8 mouse cellular contexts compared by ENCODE assay signal in genomic region chr11:70214856-70215209, GRCm38 (mm10). TPM values are rescaled to one million over a fixed set of nuclear protein-coding genes. Genes with fewer than 3 reads are reported as not detected.
DNase-seq lines count a peak whose midpoint lies in the region; ATAC-seq and TF ChIP-seq lines count a peak whose summit lies in the region.

No protein-coding gene starts in this region.

- no peaks in the 10 kb centered on the region for H3K36me3 ChIP-seq in kidney, postnatal 0 days (ENCODE audit: insufficient read depth, low read length)
- 0 out of 2 replicates have a peak, but pooled peaks cover 8% of the 10 kb centered on the region for H3K36me3 ChIP-seq in embryonic facial prominence, embryonic 15.5 days
- peaks cover 4% of the 10 kb centered on the region; the same call in 1 of the 2 replicates for H3K36me3 ChIP-seq in intestine, postnatal 0 days (ENCODE audit: control insufficient read depth, insufficient read depth)
- no peaks in the 10 kb centered on the region for H3K36me3 ChIP-seq in neural tube, embryonic 14.5 days (ENCODE audit: control insufficient read depth, insufficient read depth, low read length)

- peaks cover 8% of the 10 kb centered on the region for H3K27me3 ChIP-seq in kidney, postnatal 0 days (ENCODE audit: insufficient read depth, low read length)
- H3K27me3 ChIP-seq in embryonic facial prominence, embryonic 15.5 days: peaks cover 58% of the 10 kb centered on the region
- H3K27me3 ChIP-seq in intestine, postnatal 0 days (replicated peaks; ENCODE audit: control insufficient read depth, insufficient read depth, low read length): peaks cover 15% of the 10 kb centered on the region
- peaks cover 34% of the 10 kb centered on the region for H3K27me3 ChIP-seq in neural tube, embryonic 14.5 days (ENCODE audit: control insufficient read depth, insufficient read depth, low read length)

- no peak overlapping the region for H3K27ac ChIP-seq in kidney, postnatal 0 days
- H3K27ac ChIP-seq in embryonic facial prominence, embryonic 15.5 days (replicated peaks): no peak overlapping the region
- H3K27ac ChIP-seq in intestine, postnatal 0 days (ENCODE audit: low read depth, low read length): no peak overlapping the region
- no peak overlapping the region for H3K27ac ChIP-seq in neural tube, embryonic 14.5 days (ENCODE audit: low read depth, low read length)

- 10% methylated on average over 18 of the region's 18 CpGs for WGBS in kidney, postnatal 0 days
- WGBS in embryonic facial prominence, embryonic 15.5 days: 5% methylated on average over 18 of the region's 18 CpGs
- WGBS in intestine, postnatal 0 days: 28% methylated on average over 17 of the region's 18 CpGs
- WGBS in neural tube, embryonic 14.5 days: 4% methylated on average over 18 of the region's 18 CpGs

- ATAC-seq in kidney, postnatal 0 days (replicated peaks; ENCODE audit: low FRiP score, low read depth): peak; percentile 15; the same call in 1 of the 2 replicates
- no peak for ATAC-seq in embryonic facial prominence, embryonic 15.5 days (ENCODE audit: insufficient number of reproducible peaks, low FRiP score, low TSS enrichment, low read depth)
- ATAC-seq in intestine, postnatal 0 days: no peak
- ATAC-seq in neural tube, embryonic 14.5 days (ENCODE audit: low read depth): no peak
- ATAC-seq in frontal cortex, adult (ENCODE audit: low TSS enrichment): no peak

- TF ChIP-seq CTCF in kidney, postnatal 0 days (IDR thresholded peaks at IDR 0.05; ENCODE audit: low read depth): no peak
- TF ChIP-seq CTCF in intestine, postnatal 0 days (IDR thresholded peaks at IDR 0.05; ENCODE audit: low read depth): no peak

- DNase-seq in kidney, postnatal 0 days (ENCODE audit: low spot score): no peak
- DNase-seq in kidney, adult 18-20 months: no peak
- no peak for DNase-seq in spleen, postnatal 4 days (ENCODE audit: low spot score in 2 of 2)
- no peak for DNase-seq in T-cell, adult 2 months (ENCODE audit: low spot score)

- H3K4me3 ChIP-seq in kidney, postnatal 0 days (replicated peaks; ENCODE audit: low read depth, low read length): peak overlapping the region; percentile 23
- H3K4me3 ChIP-seq in embryonic facial prominence, embryonic 15.5 days (replicated peaks): peak overlapping the region; percentile 40
- H3K4me3 ChIP-seq in intestine, postnatal 0 days (ENCODE audit: low read depth, low read length): peak overlapping the region; percentile 32; the same call in 1 of the 2 replicates
- peak overlapping the region; percentile 32; the same call in 1 of the 2 replicates for H3K4me3 ChIP-seq in neural tube, embryonic 14.5 days (ENCODE audit: low read depth, low read length)

- peaks cover 16% of the 10 kb centered on the region for H3K4me1 ChIP-seq in kidney, postnatal 0 days (replicated peaks; ENCODE audit: insufficient read depth, low read length)
- H3K4me1 ChIP-seq in embryonic facial prominence, embryonic 15.5 days: peaks cover 32% of the 10 kb centered on the region
- peaks cover 12% of the 10 kb centered on the region for H3K4me1 ChIP-seq in intestine, postnatal 0 days (replicated peaks; ENCODE audit: control insufficient read depth, insufficient read depth, low read length)
- peaks cover 26% of the 10 kb centered on the region for H3K4me1 ChIP-seq in neural tube, embryonic 14.5 days (ENCODE audit: control insufficient read depth, insufficient read depth, low read length)

- H3K9ac ChIP-seq in kidney, postnatal 0 days (ENCODE audit: low read depth, low read length): peak overlapping the region; percentile 48; the same call in 1 of the 2 replicates
- no peak overlapping the region for H3K9ac ChIP-seq in embryonic facial prominence, embryonic 15.5 days
- H3K9ac ChIP-seq in intestine, postnatal 0 days (ENCODE audit: low read depth, low read length): 0 out of 2 replicates have a peak overlapping the region, but pooled peaks have one; percentile 17
- H3K9ac ChIP-seq in neural tube, embryonic 14.5 days (replicated peaks; ENCODE audit: low read depth, low read length): no peak overlapping the region

- peak overlapping the region; percentile 50 for H3K4me2 ChIP-seq in kidney, postnatal 0 days (ENCODE audit: low read length)
- peak overlapping the region; percentile 77 for H3K4me2 ChIP-seq in embryonic facial prominence, embryonic 15.5 days (replicated peaks)
- H3K4me2 ChIP-seq in intestine, postnatal 0 days (replicated peaks; ENCODE audit: low read depth): peak overlapping the region; percentile 73
- peak overlapping the region; percentile 63; the same call in 1 of the 2 replicates for H3K4me2 ChIP-seq in neural tube, embryonic 14.5 days (ENCODE audit: low read depth, low read length)

- H3K9me3 ChIP-seq in kidney, postnatal 0 days (replicated peaks; ENCODE audit: low read length): no peaks in the 10 kb centered on the region
- H3K9me3 ChIP-seq in embryonic facial prominence, embryonic 15.5 days (replicated peaks): no peaks in the 10 kb centered on the region
- no peaks in the 10 kb centered on the region for H3K9me3 ChIP-seq in intestine, postnatal 0 days (ENCODE audit: control insufficient read depth)
- no peaks in the 10 kb centered on the region for H3K9me3 ChIP-seq in neural tube, embryonic 14.5 days (ENCODE audit: control insufficient read depth, low read length)

RNA-seq across cellular contexts. Expression of gene Slc16a11, which starts 2.3 kb away (rescaled TPM):
- polyA plus RNA-seq in kidney, postnatal 0 days (2015; fragmentation: Nextera tagmentation; extraction: Ambion mirVana): 11.2 and 12.6 TPM in 2 replicates
- polyA plus RNA-seq in embryonic facial prominence, embryonic 15.5 days (2015; fragmentation: Nextera tagmentation; extraction: Ambion mirVana): 6.9 and 11.2 TPM in 2 replicates
- polyA plus RNA-seq in intestine, postnatal 0 days (2015; fragmentation: Nextera tagmentation; extraction: Ambion mirVana): 3.6 and 4.5 TPM in 2 replicates
- 3.0 and 4.0 TPM in 2 replicates for polyA plus RNA-seq in neural tube, embryonic 14.5 days (2014; fragmentation: Nextera tagmentation; extraction: Ambion mirVana)

RNA-seq across cellular contexts. Expression of gene Slc16a13, which starts 6.0 kb away (rescaled TPM):
- 20.6 and 21.4 TPM in 2 replicates for polyA plus RNA-seq in kidney, postnatal 0 days (2015; fragmentation: Nextera tagmentation; extraction: Ambion mirVana)
- polyA plus RNA-seq in embryonic facial prominence, embryonic 15.5 days (2015; fragmentation: Nextera tagmentation; extraction: Ambion mirVana): 10.3 and 13.2 TPM in 2 replicates
- polyA plus RNA-seq in intestine, postnatal 0 days (2015; fragmentation: Nextera tagmentation; extraction: Ambion mirVana): 9.9 and 11.4 TPM in 2 replicates
- 10.4 and 13.2 TPM in 2 replicates for polyA plus RNA-seq in neural tube, embryonic 14.5 days (2014; fragmentation: Nextera tagmentation; extraction: Ambion mirVana)

RNA-seq across cellular contexts. Expression of gene Bcl6b, which starts 14.8 kb away (rescaled TPM):
- polyA plus RNA-seq in kidney, postnatal 0 days (2015; fragmentation: Nextera tagmentation; extraction: Ambion mirVana): 22.0 TPM in 2 replicates
- polyA plus RNA-seq in embryonic facial prominence, embryonic 15.5 days (2015; fragmentation: Nextera tagmentation; extraction: Ambion mirVana): 11.9 and 12.4 TPM in 2 replicates
- 3.6 and 4.4 TPM in 2 replicates for polyA plus RNA-seq in intestine, postnatal 0 days (2015; fragmentation: Nextera tagmentation; extraction: Ambion mirVana)
- 1.8 and 5.7 TPM in 2 replicates for polyA plus RNA-seq in neural tube, embryonic 14.5 days (2014; fragmentation: Nextera tagmentation; extraction: Ambion mirVana)

RNA-seq across cellular contexts. Expression of gene 0610010K14Rik, which starts 22.9 kb away (rescaled TPM):
- polyA plus RNA-seq in kidney, postnatal 0 days (2015; fragmentation: Nextera tagmentation; extraction: Ambion mirVana): 147 and 150 TPM in 2 replicates
- polyA plus RNA-seq in embryonic facial prominence, embryonic 15.5 days (2015; fragmentation: Nextera tagmentation; extraction: Ambion mirVana): 157 and 177 TPM in 2 replicates
- 70.3 and 72.7 TPM in 2 replicates for polyA plus RNA-seq in intestine, postnatal 0 days (2015; fragmentation: Nextera tagmentation; extraction: Ambion mirVana)
- polyA plus RNA-seq in neural tube, embryonic 14.5 days (2014; fragmentation: Nextera tagmentation; extraction: Ambion mirVana): 160 and 161 TPM in 2 replicates

RNA-seq across cellular contexts. Expression of gene Gm21988, which starts 24.8 kb away (rescaled TPM):
- 15.6 and 15.9 TPM in 2 replicates for polyA plus RNA-seq in kidney, postnatal 0 days (2015; fragmentation: Nextera tagmentation; extraction: Ambion mirVana)
- 9.5 and 12.0 TPM in 2 replicates for polyA plus RNA-seq in embryonic facial prominence, embryonic 15.5 days (2015; fragmentation: Nextera tagmentation; extraction: Ambion mirVana)
- 11.2 and 11.3 TPM in 2 replicates for polyA plus RNA-seq in intestine, postnatal 0 days (2015; fragmentation: Nextera tagmentation; extraction: Ambion mirVana)
- polyA plus RNA-seq in neural tube, embryonic 14.5 days (2014; fragmentation: Nextera tagmentation; extraction: Ambion mirVana): 12.7 and 13.3 TPM in 2 replicates

Comparison
In these comparisons a context has a peak if more than half of its experiments do, and no peak if none do; other contexts are left out.
1. H3K9ac ChIP-seq: peak in kidney, postnatal 0 days (single experiment) and intestine, postnatal 0 days (single experiment); none in embryonic facial prominence, embryonic 15.5 days (single experiment) and neural tube, embryonic 14.5 days (single experiment).
2. Peak in every context shown above with its lines, with median percentiles within 50 percentile points of each other: H3K4me2 ChIP-seq and H3K4me3 ChIP-seq.